Mouse (Mus musculus): ENCODE measurements around the gene Syt12.

The Syt12 gene

DNA sequence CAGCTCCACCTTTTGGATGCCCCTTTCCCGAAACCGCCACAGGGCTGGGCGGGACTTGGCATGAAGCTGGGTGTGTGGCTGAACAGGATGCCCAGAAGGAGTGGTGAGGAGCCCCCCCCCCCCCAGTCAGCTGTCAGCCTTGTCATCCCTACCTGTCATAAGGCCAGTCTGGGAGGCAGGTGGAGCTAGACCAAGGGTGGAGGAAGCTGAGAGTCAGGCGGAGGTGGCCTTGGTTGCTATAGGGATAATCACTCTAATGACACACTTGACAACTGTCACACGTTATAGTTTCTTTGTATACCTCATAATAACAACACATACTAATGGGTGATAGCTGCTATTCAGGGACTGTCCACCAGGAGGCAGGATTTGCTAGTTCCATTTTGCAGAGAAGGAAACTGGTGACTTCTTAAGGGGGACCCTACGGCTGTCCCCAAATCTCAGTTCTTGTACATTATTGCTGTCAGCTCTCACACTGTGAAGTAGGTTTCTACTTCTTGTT lies 36.1 kb downstream of the Syt12 start:
- TF ChIP-seq GATA4 (IDR thresholded peaks at IDR 0.05; ENCODE audit: insufficient replicate concordance, low read length): no peak

- TF ChIP-seq GATA4 (IDR thresholded peaks at IDR 0.05; ENCODE audit: insufficient replicate concordance, low read length): no peak
These were observed 37.0 kb downstream of the Syt12 start for GRCm38 (mm10) chr19:4440222-4440621.

GRCm38 (mm10) chr19:4439161-4439801 lies 38.0 kb downstream of the Syt12 start, which contains the start of gene Rhod:
Gene Rhod, minus strand, starts transcription at chr19:4439432.
- TF ChIP-seq GATA4 (IDR thresholded peaks at IDR 0.05; ENCODE audit: insufficient replicate concordance, low read length): no peak

GRCm38 (mm10) chr19:4438791-4439160 lies 38.5 kb downstream of the Syt12 start:
- TF ChIP-seq GATA4 (IDR thresholded peaks at IDR 0.05; ENCODE audit: insufficient replicate concordance, low read length): no peak

- no peak for TF ChIP-seq GATA4 (IDR thresholded peaks at IDR 0.05; ENCODE audit: insufficient replicate concordance, low read length)
These were observed 39.4 kb downstream of the Syt12 start for GRCm38 (mm10) chr19:4437886-4438285.

DNA sequence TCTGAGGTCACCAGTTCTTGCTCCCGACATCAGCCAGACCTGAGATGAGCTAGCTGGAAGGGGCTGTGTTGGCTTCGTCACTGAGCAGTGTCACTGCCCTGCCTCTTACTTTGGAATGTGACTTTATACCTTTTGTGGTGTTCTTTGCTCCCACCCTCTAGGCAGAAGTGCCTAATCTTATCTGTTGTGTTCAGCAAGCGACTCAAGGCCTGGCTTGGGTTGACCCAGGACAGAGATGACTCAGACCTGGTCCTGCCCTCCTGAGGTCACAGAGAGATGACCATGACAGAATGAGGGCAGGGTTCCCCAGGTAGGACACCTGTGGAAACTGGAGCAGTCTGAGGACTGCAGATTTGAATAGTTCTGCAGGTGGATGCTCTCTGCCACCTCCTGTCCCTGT lies 41.0 kb downstream of the Syt12 start:
- TF ChIP-seq GATA4 (IDR thresholded peaks at IDR 0.05; ENCODE audit: insufficient replicate concordance, low read length): no peak

GRCm38 (mm10) chr19:4434999-4435398 lies 42.2 kb downstream of the Syt12 start:
- TF ChIP-seq GATA4 (IDR thresholded peaks at IDR 0.05; ENCODE audit: insufficient replicate concordance, low read length): no peak

DNA sequence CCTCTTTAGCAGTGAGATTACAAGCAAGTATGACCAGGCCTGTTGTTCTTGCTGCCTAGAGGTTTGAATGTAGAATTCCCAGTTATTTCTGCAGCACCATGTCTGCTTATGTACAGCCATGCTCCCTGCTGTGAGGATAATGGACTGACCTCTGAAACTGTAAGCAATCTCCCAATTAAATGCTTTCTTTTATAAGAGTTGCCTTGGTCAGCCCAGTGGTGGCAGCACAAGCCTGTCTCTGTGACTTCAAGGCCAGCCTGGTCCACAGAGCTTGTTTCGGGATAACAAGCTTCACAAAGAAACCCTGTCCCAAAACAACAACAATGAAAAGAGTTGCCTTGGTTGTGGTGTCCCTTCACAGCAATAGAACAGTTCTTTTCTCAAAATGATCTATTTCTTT lies 43.5 kb downstream of the Syt12 start:
- TF ChIP-seq GATA4 (IDR thresholded peaks at IDR 0.05; ENCODE audit: insufficient replicate concordance, low read length): no peak

DNA sequence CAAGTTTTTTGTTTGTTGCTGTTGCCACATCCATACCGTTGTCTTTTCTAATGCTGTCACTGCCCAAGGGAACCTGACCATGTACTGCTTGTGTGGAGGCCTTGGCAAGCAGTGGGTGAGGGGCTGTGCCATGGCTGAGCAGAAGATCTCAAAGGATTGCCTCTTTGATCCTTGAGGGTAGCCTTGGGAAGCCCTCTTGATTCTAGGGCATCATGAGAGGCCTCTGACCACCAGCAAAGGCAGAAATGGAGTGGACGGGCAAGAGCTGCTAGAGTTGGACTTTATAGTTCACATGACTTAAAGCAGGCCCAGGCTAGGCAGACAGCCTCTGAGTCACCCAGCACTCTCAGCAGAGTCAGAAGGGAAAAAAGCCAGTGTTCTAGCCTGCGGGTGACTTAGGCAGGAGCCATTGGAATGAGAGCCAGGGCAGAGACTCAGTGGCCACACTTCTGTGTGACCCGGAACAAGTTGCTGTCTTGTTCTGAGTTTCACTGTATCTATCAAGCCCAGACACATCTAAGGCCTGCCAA lies 47.1 kb downstream of the Syt12 start:
- TF ChIP-seq GATA4 (IDR thresholded peaks at IDR 0.05; ENCODE audit: insufficient replicate concordance, low read length): no peak

- no peak for TF ChIP-seq GATA4 (IDR thresholded peaks at IDR 0.05; ENCODE audit: insufficient replicate concordance, low read length)
These were observed 51.5 kb downstream of the Syt12 start for GRCm38 (mm10) chr19:4425610-4426366.

- no peak for TF ChIP-seq GATA4 (IDR thresholded peaks at IDR 0.05; ENCODE audit: insufficient replicate concordance, low read length)
These were observed 54.2 kb downstream of the Syt12 start for GRCm38 (mm10) chr19:4423021-4423420.

- TF ChIP-seq GATA4 (IDR thresholded peaks at IDR 0.05; ENCODE audit: insufficient replicate concordance, low read length): no peak
These were observed 54.7 kb downstream of the Syt12 start for GRCm38 (mm10) chr19:4422581-4422980.

- no peak for TF ChIP-seq GATA4 (IDR thresholded peaks at IDR 0.05; ENCODE audit: insufficient replicate concordance, low read length)
These were observed 56.9 kb downstream of the Syt12 start for GRCm38 (mm10) chr19:4420153-4420910.

DNA sequence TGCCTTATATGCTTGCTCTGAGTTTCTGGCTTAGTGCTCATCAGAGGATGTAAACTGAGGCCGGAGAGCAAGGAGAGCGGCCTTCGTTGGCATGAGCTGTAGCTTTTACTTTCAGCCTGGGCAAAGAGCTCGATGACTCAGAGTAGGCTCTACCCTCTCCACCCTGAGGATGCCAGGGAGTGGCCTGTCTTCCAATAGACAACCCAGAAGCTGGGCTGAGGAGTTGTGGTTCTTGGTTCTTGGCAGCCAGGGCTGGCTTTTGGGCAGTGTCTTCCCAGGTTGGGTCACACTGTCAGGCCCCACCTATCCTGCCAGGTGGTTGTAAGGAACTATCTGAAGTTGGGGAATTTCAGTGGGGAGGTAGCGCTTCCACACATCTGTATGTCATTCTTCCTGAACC lies 57.5 kb downstream of the Syt12 start:
- TF ChIP-seq GATA4 (IDR thresholded peaks at IDR 0.05; ENCODE audit: insufficient replicate concordance, low read length): no peak

GRCm38 (mm10) chr19:4417713-4418112 lies 59.5 kb downstream of the Syt12 start:
- TF ChIP-seq GATA4 (IDR thresholded peaks at IDR 0.05; ENCODE audit: insufficient replicate concordance, low read length): no peak

Data from liver, adult (tissue).